Mouse (Mus musculus) spleen, adult 18-20 months (tissue): ENCODE results near the gene Ripor1.
"Not testable (repeated sequence)": the region's sequence is repeated elsewhere in the genome, so short reads cannot be mapped to it uniquely, and the experiment has no call there.

Experiments used
- DNase-seq, 2 experiments: peaks; one replicate each; pipeline ENCODE4 v3.0.0; 2022; ENCODE audit warnings: mixed read lengths in 2 of 2

Ripor1 gene

GRCm38 (mm10) chr8:105604804-105605381 is at the start of gene Ripor1:
Ripor1 (plus strand) TSS chr8:105605255.
- DNase-seq, result peak; percentile 69 to 78

GRCm38 (mm10) chr8:105562863-105563262 is 42.2 kb upstream of the Ripor1 start:
- no peak for DNase-seq

- DNase-seq, result no peak
These were observed 41.2 kb upstream of the Ripor1 start for GRCm38 (mm10) chr8:105563871-105564270.

GRCm38 (mm10) chr8:105564573-105565229 is 40.4 kb upstream of the Ripor1 start:
- peak in 1 of 2 experiments; percentile 8 for DNase-seq

- no peak for DNase-seq
These were observed 39.6 kb upstream of the Ripor1 start for GRCm38 (mm10) chr8:105565401-105565881.

GRCm38 (mm10) chr8:105565952-105566702 is 38.9 kb upstream of the Ripor1 start, which contains the start of gene Atp6v0d1:
Atp6v0d1 (minus strand) TSS chr8:105566047.
- DNase-seq, result peak; percentile 96 to 99

GRCm38 (mm10) chr8:105566703-105567595 is 38.1 kb upstream of the Ripor1 start:
- DNase-seq, result peak; percentile 20 to 41

GRCm38 (mm10) chr8:105571810-105572209 is 33.2 kb upstream of the Ripor1 start:
- no peak for DNase-seq

- DNase-seq, result no peak
These were observed 31.6 kb upstream of the Ripor1 start for GRCm38 (mm10) chr8:105573427-105573826.

- DNase-seq, result no peak
These were observed 30.3 kb upstream of the Ripor1 start for GRCm38 (mm10) chr8:105574741-105575140.

GRCm38 (mm10) chr8:105575538-105575937 is 29.5 kb upstream of the Ripor1 start:
- DNase-seq, result no peak

GRCm38 (mm10) chr8:105579719-105580118 is 25.3 kb upstream of the Ripor1 start:
- no peak for DNase-seq

- DNase-seq, result no peak
These were observed 12.6 kb upstream of the Ripor1 start for GRCm38 (mm10) chr8:105592431-105592830.

- DNase-seq, result no peak
These were observed 11.2 kb upstream of the Ripor1 start for GRCm38 (mm10) chr8:105593859-105594258.

GRCm38 (mm10) chr8:105594451-105595242 is 10.4 kb upstream of the Ripor1 start:
- DNase-seq, result no peak

GRCm38 (mm10) chr8:105596362-105597034 is 8.6 kb upstream of the Ripor1 start:
- peak; percentile 55 to 83 for DNase-seq

GRCm38 (mm10) chr8:105598777-105599176 is 6.3 kb upstream of the Ripor1 start:
- no peak for DNase-seq

- no peak for DNase-seq
These were observed 3.8 kb upstream of the Ripor1 start for GRCm38 (mm10) chr8:105601301-105601700.

GRCm38 (mm10) chr8:105602540-105602939 is 2.5 kb upstream of the Ripor1 start:
- not testable (repeated sequence) for DNase-seq

- DNase-seq, result peak; percentile 45 to 57
These were observed 585 bp downstream of the Ripor1 start for GRCm38 (mm10) chr8:105605491-105606188.
